8 mouse cellular contexts compared by ENCODE assay signal in the genomic region with DNA sequence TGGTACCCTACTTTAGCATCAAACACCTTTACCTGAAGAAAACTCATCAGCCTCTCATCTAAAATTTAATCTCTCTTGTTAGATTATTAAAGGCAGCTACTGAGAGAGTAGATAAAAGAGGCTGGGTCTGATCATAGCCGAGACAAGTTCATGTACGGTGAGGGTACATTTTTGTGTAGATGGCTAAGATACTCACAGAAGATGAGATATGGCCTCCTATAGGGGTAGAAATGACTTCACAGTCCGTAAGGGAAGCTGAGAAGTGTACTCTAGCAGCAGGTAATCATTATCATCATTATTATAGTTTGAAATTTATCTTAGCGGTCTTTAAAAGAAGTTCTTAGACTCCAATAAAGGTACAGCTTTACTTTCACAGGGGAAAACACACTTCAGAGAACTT. TPM values are rescaled to one million over a fixed set of nuclear protein-coding genes. Genes with fewer than 3 reads are reported as not detected.
DNase-seq lines count a peak whose midpoint lies in the region; ATAC-seq and TF ChIP-seq lines count a peak whose summit lies in the region.

No protein-coding gene starts in this region.

- peak overlapping the region; percentile 72 for H3K27ac ChIP-seq in heart, adult 2 months
- H3K27ac ChIP-seq in heart, postnatal 0 days (ENCODE audit: low read depth): 0 out of 2 replicates have a peak overlapping the region, but pooled peaks have one; percentile 1
- H3K27ac ChIP-seq in liver, embryonic 15.5 days (replicated peaks): 0 out of 2 replicates have a peak overlapping the region, but pooled peaks have one; percentile 0

- H3K36me3 ChIP-seq in heart, adult 2 months (ENCODE audit: control insufficient read depth, insufficient read depth, low read length): no peaks in the 10 kb centered on the region
- H3K36me3 ChIP-seq in G1E (replicated peaks): peaks cover 31% of the 10 kb centered on the region
- H3K36me3 ChIP-seq in heart, postnatal 0 days (replicated peaks; ENCODE audit: control insufficient read depth, insufficient read depth, low read length): 0 out of 2 replicates have a peak, but pooled peaks cover 7% of the 10 kb centered on the region
- H3K36me3 ChIP-seq in liver, embryonic 15.5 days (replicated peaks): no peaks in the 10 kb centered on the region

- 0 out of 2 replicates have a peak, but pooled peaks have one; percentile 6 for ATAC-seq in G1E (ENCODE audit: extremely low read depth, insufficient number of reproducible peaks, low FRiP score, poor library complexity, severe bottlenecking)
- no peak for ATAC-seq in heart, postnatal 0 days (ENCODE audit: insufficient read depth, low read depth)
- ATAC-seq in liver, embryonic 15.5 days (ENCODE audit: insufficient read depth): no peak

- H3K4me1 ChIP-seq in heart, adult 2 months (ENCODE audit: control insufficient read depth, insufficient read depth, low read length): peaks cover 2% of the 10 kb centered on the region
- peaks cover 25% of the 10 kb centered on the region for H3K4me1 ChIP-seq in G1E (ENCODE audit: insufficient read depth, low read depth, low read length)
- H3K4me1 ChIP-seq in heart, postnatal 0 days (ENCODE audit: control insufficient read depth, insufficient read depth): peaks cover 6% of the 10 kb centered on the region; the same call in 1 of the 2 replicates
- H3K4me1 ChIP-seq in liver, embryonic 15.5 days (replicated peaks): peaks cover 19% of the 10 kb centered on the region

- H3K79me2 ChIP-seq in heart, adult 2 months (replicated peaks; ENCODE audit: control insufficient read depth, insufficient read depth, low read length): no peaks in the 10 kb centered on the region

- H3K4me3 ChIP-seq in heart, adult 2 months: peak overlapping the region; percentile 25
- H3K4me3 ChIP-seq in G1E (ENCODE audit: low read depth, low read length): no peak overlapping the region; the same call in 1 of the 2 replicates
- H3K4me3 ChIP-seq in heart, postnatal 0 days (ENCODE audit: low read depth, low read length): peak overlapping the region; percentile 69
- H3K4me3 ChIP-seq in liver, embryonic 15.5 days (replicated peaks): peak overlapping the region; percentile 86

- no peak for DNase-seq in heart, adult 2 months
- DNase-seq in heart, postnatal 10 days: no peak
- DNase-seq in G1E (ENCODE audit: low spot score): no peak
- no peak for DNase-seq in heart, postnatal 0 days (ENCODE audit: low spot score)
- DNase-seq in thymus, postnatal 14 days: no peak
- DNase-seq in cerebellum, adult 9-10 months: no peak
- no peak for DNase-seq in thymus, postnatal 25 days

- H3K9ac ChIP-seq in heart, adult 2 months (ENCODE audit: low read depth, low read length): no peak overlapping the region
- H3K9ac ChIP-seq in heart, postnatal 0 days (replicated peaks; ENCODE audit: low read depth, low read length): no peak overlapping the region
- H3K9ac ChIP-seq in liver, embryonic 15.5 days: no peak overlapping the region

- H3K4me2 ChIP-seq in heart, postnatal 0 days (ENCODE audit: low read depth, low read length): peak overlapping the region; percentile 81
- H3K4me2 ChIP-seq in liver, embryonic 15.5 days: peak overlapping the region; percentile 87

- H3K9me3 ChIP-seq in G1E (replicated peaks): no peaks in the 10 kb centered on the region
- 0 out of 2 replicates have a peak, but pooled peaks cover 3% of the 10 kb centered on the region for H3K9me3 ChIP-seq in heart, postnatal 0 days (replicated peaks; ENCODE audit: control insufficient read depth, low read length)
- H3K9me3 ChIP-seq in liver, embryonic 15.5 days (replicated peaks): no peaks in the 10 kb centered on the region

- no peak for TF ChIP-seq EP300 in heart, adult 2 months (IDR thresholded peaks at IDR 0.05; ENCODE audit: insufficient read depth, low read depth, low read length)
- no peak for TF ChIP-seq EP300 in heart, postnatal 0 days (IDR thresholded peaks at IDR 0.05; ENCODE audit: low read depth)

- no peak for TF ChIP-seq CTCF in heart, adult 2 months (IDR thresholded peaks at IDR 0.05)
- no peak for TF ChIP-seq CTCF in G1E (IDR thresholded peaks at IDR 0.05; ENCODE audit: low read depth, low read length)
- no peak for TF ChIP-seq CTCF in heart, postnatal 0 days (IDR thresholded peaks at IDR 0.05; ENCODE audit: low read depth)

- no peak for TF ChIP-seq POLR2A in heart, adult 2 months (IDR thresholded peaks at IDR 0.05; ENCODE audit: insufficient read depth, low read depth, low read length)

- intact Hi-C loops in heart, adult 2 months (cut with DNase I): no loop called here
- intact Hi-C loops in heart, postnatal 10 days (cut with DNase I): no loop called here

- WGBS in heart, adult 2 months: 76% methylated on average over 4 of the region's 4 CpGs
- 74% methylated on average over 4 of the region's 4 CpGs for WGBS in heart, postnatal 0 days
- WGBS in liver, embryonic 15.5 days (ENCODE audit: insufficient replicate concordance): 67% methylated on average over 4 of the region's 4 CpGs

- H3K27me3 ChIP-seq in heart, adult 2 months (ENCODE audit: control insufficient read depth, insufficient read depth, low read length): no peaks in the 10 kb centered on the region
- H3K27me3 ChIP-seq in G1E (ENCODE audit: insufficient read depth, low read length): no peaks in the 10 kb centered on the region
- no peaks in the 10 kb centered on the region for H3K27me3 ChIP-seq in heart, postnatal 0 days (ENCODE audit: control insufficient read depth, insufficient read depth, low read length)
- H3K27me3 ChIP-seq in liver, embryonic 15.5 days: no peaks in the 10 kb centered on the region

RNA-seq across cellular contexts. Expression of a gene that starts 0.4 kb away (rescaled TPM):
- 10 to 100 TPM; 12.0 to 12.5 TPM for total RNA-seq in heart, adult 2 months (2021)
- 34.0 and 37.1 TPM in 2 replicates for polyA plus RNA-seq in heart, adult 2 months (2012; rRNA removed)
- 10 to 100 TPM; 16.3 to 17.8 TPM for total RNA-seq in heart, postnatal 10 days (2021)
- total RNA-seq in G1E (2014; fragmentation: Nextera tagmentation) (13.4 and 16.7 TPM in 2 replicates), G1E (2017) (19.6 and 20.2 TPM in 2 replicates)
- 4.3 and 5.3 TPM in 2 replicates for polyA plus RNA-seq in G1E (2012)
- 21.2 and 29.2 TPM in 2 replicates for total RNA-seq in heart, postnatal 0 days (2014; rRNA removed; ENCODE audit: low replicate concordance)
- polyA plus RNA-seq in heart, postnatal 0 days (2015; fragmentation: Nextera tagmentation; extraction: Ambion mirVana): 24.9 TPM in 2 replicates
- 11.8 and 14.2 TPM in 2 replicates for polyA plus RNA-seq in liver, embryonic 15.5 days (2015; fragmentation: Nextera tagmentation; extraction: Ambion mirVana)

RNA-seq across cellular contexts. Expression of a gene that starts 10.9 kb away (rescaled TPM):
- 10 to 100 TPM; 17.4 to 19.9 TPM for total RNA-seq in heart, adult 2 months (2021)
- 12.1 and 12.5 TPM in 2 replicates for polyA plus RNA-seq in heart, adult 2 months (2012; rRNA removed)
- 10 to 100 TPM; 26.8 to 27.7 TPM for total RNA-seq in heart, postnatal 10 days (2021)
- not detected in 2 replicates for total RNA-seq in G1E (2014; fragmentation: Nextera tagmentation)
- not detected in 2 replicates for total RNA-seq in G1E (2017)
- not detected in 2 replicates for polyA plus RNA-seq in G1E (2012)
- 12.2 and 14.9 TPM in 2 replicates for total RNA-seq in heart, postnatal 0 days (2014; rRNA removed; ENCODE audit: low replicate concordance)
- polyA plus RNA-seq in heart, postnatal 0 days (2015; fragmentation: Nextera tagmentation; extraction: Ambion mirVana): 6.3 and 8.8 TPM in 2 replicates
- 0.73 and 0.82 TPM in 2 replicates for polyA plus RNA-seq in liver, embryonic 15.5 days (2015; fragmentation: Nextera tagmentation; extraction: Ambion mirVana)

RNA-seq across cellular contexts. Expression of a gene that starts 22.8 kb away (rescaled TPM):
- 1 to 10 TPM; 6.9 to 8.2 TPM for total RNA-seq in heart, adult 2 months (2021)
- polyA plus RNA-seq in heart, adult 2 months (2012; rRNA removed): 27.9 and 29.7 TPM in 2 replicates
- total RNA-seq in heart, postnatal 10 days (2021): 10 to 100 TPM; 11.7 to 13.3 TPM
- total RNA-seq in G1E (2014; fragmentation: Nextera tagmentation): 21.2 and 29.9 TPM in 2 replicates
- 20.3 and 24.5 TPM in 2 replicates for total RNA-seq in G1E (2017)
- polyA plus RNA-seq in G1E (2012): 2.7 and 3.6 TPM in 2 replicates
- 26.4 and 44.2 TPM in 2 replicates for total RNA-seq in heart, postnatal 0 days (2014; rRNA removed; ENCODE audit: low replicate concordance)
- 20.2 and 23.3 TPM in 2 replicates for polyA plus RNA-seq in heart, postnatal 0 days (2015; fragmentation: Nextera tagmentation; extraction: Ambion mirVana)
- 9.0 and 9.8 TPM in 2 replicates for polyA plus RNA-seq in liver, embryonic 15.5 days (2015; fragmentation: Nextera tagmentation; extraction: Ambion mirVana)

RNA-seq across cellular contexts. Expression of a gene that starts 29.2 kb away (rescaled TPM):
- 10 to 100 TPM; 11.3 to 15.7 TPM for total RNA-seq in heart, adult 2 months (2021)
- polyA plus RNA-seq in heart, adult 2 months (2012; rRNA removed): 22.7 and 24.2 TPM in 2 replicates
- total RNA-seq in heart, postnatal 10 days (2021): 10 to 100 TPM in 1 of 2 experiments, 1 to 10 TPM in 1; 8.4 to 10.0 TPM
- total RNA-seq in G1E (2014; fragmentation: Nextera tagmentation): 9.7 and 12.3 TPM in 2 replicates
- 31.3 and 31.6 TPM in 2 replicates for total RNA-seq in G1E (2017)
- polyA plus RNA-seq in G1E (2012): 21.6 and 22.0 TPM in 2 replicates
- total RNA-seq in heart, postnatal 0 days (2014; rRNA removed; ENCODE audit: low replicate concordance): 12.3 and 23.6 TPM in 2 replicates
- polyA plus RNA-seq in heart, postnatal 0 days (2015; fragmentation: Nextera tagmentation; extraction: Ambion mirVana): 9.4 and 10.6 TPM in 2 replicates
- 13.1 and 16.0 TPM in 2 replicates for polyA plus RNA-seq in liver, embryonic 15.5 days (2015; fragmentation: Nextera tagmentation; extraction: Ambion mirVana)

Comparison
In these comparisons a context has a peak if more than half of its experiments do, and no peak if none do; other contexts are left out.
1. H3K27ac ChIP-seq: peak in every context shown above with its lines; median percentile 72 in heart, adult 2 months; 1 in heart, postnatal 0 days; 0 in liver, embryonic 15.5 days.
2. RNA of a gene that starts 10.9 kb away (total RNA-seq): 26.8 to 27.7 TPM in heart, postnatal 10 days, 17.4 to 19.9 TPM in heart, adult 2 months and 12.2 to 14.9 TPM in heart, postnatal 0 days; not detected in G1E; every median in the first group is over 10 times any median in the second.